Mouse (Mus musculus): ENCODE results near the gene E2f8. TPM values are rescaled to one million over a fixed set of nuclear protein-coding genes. Genes with fewer than 3 reads are reported as not detected.

Gene E2f8
- total RNA-seq, 2 experiments from 2014 or later = 0.25 to 0.27 TPM

DNA sequence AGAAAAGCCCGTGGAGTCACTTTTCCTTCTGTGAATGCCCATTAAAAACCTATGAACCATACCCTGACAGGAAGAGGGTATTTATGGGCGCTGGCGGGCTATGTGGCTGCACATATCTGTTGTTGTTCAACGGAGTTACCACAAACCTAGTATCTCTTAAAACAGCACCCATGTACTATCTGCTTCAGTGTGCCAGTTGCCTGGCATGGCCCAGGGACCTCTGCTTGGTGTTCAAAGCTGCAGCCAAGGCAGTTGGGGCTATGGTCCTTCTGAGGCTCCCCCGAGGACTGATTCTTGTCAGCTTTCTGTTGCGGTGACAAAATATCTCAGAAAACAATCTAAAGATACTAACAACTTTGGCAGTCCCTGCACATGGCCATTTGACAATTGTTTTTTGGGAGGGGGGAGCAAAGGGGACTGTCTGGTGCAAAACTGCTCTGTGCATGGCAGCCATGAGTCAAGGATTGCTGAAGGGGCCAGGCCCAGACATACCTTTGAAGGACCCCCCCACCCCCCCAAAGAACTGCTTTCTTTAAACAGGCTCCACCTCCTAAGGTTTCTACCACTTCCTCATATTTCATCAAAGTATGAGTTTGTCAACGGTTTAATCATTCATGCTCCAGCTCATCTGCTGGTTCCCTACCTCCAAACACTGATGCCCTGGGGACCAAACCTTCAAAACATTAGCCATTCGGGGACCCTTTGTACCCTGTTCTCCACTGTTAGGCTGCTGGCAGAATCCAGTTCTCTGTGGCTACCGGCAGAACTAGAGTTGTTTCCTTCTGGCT lies 16.5 kb downstream of the E2f8 start:
- intact Hi-C loops (cut with DNase I) = no loop called here
- DNase-seq (ENCODE audit: low spot score in 2 of 2) = no peak

DNA sequence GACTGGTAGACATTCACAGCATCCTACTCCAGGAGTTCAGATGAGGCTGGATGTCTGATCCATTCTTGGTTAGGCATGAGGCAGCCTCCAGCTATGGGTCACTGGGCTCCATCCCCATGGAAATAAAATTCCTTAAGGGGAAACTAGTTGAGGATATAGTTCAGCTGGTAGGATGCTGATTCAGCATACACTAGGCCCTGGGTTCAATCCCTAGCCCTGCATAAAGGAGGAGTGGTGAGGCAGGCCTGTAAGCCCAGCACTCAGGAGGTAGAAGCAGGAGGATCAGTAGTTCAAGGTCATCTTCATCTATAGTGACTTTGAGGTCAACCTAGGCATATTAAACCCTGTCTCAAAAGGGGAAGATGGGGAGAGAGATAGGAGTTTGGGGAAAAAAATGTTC lies 17.2 kb downstream of the E2f8 start:
- intact Hi-C loops (cut with DNase I) = no loop called here
- no peak for DNase-seq (ENCODE audit: low spot score in 2 of 2)

DNA sequence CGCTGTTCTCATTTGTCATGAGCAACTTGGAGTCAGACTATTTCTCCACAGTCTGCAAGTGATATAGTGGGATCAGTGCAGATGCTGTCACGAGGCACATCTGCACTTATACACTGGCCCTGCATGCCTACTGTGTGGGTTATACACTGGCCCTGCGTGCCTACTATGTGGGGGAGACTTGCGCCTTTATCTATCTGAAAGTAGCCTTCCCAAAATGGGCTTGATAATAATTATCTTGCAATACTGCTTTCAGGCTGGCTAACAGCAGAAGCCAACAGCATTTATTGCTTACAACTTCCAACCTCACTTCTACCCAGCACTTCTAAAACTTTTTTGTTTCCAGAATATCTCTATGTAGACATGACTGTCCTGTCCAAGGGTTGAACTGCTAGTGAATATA lies 19.6 kb downstream of the E2f8 start:
- intact Hi-C loops (cut with DNase I) = no loop called here
- DNase-seq (ENCODE audit: low spot score in 2 of 2) = no peak

DNA sequence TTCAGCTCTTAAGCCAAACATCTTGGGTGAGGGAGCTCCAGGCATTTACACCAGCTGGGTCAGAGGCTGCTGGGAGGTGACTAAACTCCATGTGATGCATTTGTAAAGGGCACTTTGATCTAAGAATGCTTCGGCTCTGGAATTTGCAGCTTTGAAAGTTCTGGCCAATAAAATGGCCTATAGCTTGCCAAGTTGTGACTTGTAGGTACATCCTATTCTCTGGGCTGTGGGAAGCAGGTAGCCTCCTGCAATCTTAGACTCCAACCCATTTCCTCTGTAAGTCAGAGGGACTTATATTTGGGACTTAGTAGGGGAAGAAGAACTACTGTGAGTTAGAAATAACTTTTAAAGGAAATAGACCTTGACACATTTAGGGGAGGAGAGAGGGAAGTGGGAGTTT lies 20.4 kb downstream of the E2f8 start:
- intact Hi-C loops (cut with DNase I) = no loop called here
- DNase-seq (ENCODE audit: low spot score in 2 of 2) = no peak

DNA sequence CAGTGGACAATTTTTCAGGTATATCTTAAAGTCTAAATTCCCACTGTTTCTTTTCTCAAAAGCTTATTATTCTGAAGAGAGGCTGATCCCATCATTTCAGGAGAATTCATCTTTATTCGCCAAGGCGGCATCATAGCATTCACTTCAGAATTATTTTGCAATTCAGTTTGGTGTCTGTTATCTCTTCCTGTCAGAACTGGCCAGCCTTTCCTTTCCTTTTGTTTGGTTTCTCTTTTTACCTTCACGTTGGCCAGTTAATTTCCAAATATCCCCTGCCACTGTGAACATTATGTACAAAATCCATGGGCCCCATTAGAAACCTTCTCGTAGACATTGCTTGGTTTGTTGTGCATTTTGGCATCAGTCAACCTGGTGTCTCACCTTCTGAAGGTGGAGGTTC lies 22.0 kb downstream of the E2f8 start:
- intact Hi-C loops (cut with DNase I) = no loop called here
- no peak for DNase-seq (ENCODE audit: low spot score in 2 of 2)

DNA sequence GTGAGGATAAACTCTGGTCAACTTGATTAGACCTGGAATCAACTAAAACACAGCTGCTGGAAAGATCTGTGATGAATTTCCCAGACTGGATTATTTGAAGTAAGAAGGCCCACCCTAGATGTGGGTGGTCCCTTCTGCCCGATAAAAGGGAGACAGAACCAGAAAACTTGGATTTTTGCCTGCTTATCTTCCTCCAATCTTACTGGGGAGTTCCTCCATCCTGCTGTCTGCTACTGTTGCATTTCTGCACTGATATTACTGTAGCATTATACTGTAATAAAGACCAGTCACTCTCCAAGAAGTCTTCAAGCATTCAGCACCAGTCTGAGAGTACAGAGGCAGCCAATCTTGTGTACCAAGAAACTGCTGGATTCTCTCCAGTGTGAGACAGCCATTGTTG lies 23.1 kb downstream of the E2f8 start:
- DNase-seq (ENCODE audit: low spot score in 2 of 2) = no peak
- intact Hi-C loops (cut with DNase I) = no loop called here

DNA sequence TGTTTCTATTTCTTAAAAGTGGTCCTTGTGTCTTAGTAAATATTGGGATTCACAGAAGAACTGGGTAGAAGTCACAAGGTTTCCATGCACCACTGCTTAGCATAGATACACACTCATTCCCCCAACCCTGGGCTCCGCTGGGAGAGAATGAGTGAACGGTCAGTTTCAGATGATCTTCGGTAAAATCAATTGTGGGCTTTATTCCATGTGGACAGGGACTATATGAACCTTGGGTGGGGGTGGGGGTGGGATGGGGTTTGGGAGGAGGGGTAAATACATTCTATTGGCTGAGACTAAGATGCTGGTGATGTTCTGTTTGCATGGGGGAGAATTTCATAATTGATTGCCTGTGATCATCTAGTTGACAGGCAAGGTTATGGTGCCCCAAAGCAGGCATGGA lies 25.9 kb downstream of the E2f8 start:
- intact Hi-C loops (cut with DNase I) = no loop called here
- no peak for DNase-seq (ENCODE audit: low spot score in 2 of 2)

DNA sequence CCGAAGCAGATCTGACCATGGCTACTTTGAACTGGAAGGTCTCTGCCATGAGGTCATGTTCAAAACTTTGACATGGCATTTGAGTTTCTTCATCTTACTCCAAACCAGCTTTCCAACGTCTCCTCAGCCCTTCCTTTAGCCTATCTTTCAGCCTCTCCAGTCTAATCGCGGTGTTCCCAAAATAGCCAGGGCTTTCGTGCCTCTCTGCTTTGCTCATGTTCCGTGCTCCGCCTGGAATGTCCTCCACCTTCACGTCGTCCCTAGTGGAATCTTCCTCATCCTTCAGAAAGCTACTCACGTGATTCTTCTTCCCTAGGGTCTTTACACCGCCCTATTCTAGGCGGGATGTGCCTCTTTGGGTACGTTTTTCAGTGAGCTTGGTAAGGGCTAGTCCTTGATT lies 27.9 kb downstream of the E2f8 start:
- intact Hi-C loops (cut with DNase I) = no loop called here
- no peak for DNase-seq (ENCODE audit: low spot score in 2 of 2)

DNA sequence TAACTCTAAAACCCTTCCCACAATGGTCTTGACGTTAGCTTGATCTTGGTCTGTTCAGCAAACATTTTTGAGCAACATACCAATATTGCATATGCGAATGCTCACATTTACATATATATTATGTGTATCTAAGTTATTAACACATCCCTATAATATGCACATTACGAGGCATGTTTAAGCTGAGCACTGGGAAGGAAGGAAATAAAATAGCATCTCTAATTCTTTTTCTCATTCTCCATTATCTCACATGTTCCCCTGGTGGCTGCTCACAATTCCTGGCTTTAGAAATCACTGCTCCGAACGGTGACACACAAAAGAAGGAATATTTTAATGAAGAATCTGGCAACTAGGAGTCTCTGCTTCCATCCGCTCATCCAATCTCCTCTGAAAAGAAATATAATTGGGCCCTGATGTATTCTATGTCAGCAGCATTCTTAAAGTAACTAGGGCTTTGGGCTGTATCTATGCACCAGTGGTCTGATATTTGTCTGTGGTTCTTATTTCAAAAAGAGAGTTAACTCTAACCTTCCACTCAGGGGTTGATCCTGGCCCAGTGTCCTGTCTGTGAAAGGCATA lies 29.8 kb downstream of the E2f8 start:
- intact Hi-C loops (cut with DNase I) = no loop called here
- DNase-seq (ENCODE audit: low spot score in 2 of 2) = no peak

DNA sequence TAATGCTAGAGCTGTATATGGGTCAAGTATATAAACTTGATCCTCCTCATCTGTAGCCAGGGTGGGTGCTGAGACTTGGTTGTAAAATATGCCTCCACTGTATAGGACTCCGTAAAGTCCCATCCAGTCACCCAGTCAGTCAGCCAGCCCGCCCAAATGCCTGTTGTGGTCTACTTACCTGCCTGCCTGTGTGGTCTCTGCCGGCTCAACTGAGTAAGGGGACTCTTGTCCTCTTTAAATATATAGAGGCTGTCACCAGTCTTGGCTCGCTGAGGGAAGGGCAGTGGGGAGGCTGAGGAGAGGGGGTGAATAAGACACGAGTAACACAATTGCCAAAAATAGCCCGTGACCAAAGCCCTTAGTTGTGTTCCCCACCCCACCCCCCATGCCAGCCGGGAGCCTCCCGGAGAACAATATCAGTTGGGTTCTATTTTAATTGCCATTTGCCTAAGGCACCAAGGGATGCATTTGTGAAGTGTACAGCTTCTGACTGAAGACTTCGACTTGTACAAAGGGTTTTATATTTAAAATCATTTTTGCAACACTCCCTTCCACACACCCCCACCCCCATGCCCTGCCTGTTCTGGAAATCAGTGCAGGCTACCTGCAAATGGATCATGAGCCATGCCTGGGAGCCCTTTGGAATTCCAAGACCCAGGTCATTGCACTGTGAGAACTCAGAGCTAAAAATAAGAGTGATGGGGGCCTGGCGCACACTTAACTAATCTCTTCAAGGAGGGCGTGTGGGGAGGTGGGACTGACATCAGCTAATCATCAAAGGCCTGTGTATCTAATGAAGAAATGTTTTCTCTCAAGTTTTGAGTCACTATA lies 33.4 kb downstream of the E2f8 start, which contains the start of gene Csrp3:
TSS of gene Csrp3 (minus strand) at position 214 of the 831 bp plus-strand sequence.
- intact Hi-C loops (cut with DNase I) = no loop called here
- no peak for DNase-seq (ENCODE audit: low spot score in 2 of 2)

DNA sequence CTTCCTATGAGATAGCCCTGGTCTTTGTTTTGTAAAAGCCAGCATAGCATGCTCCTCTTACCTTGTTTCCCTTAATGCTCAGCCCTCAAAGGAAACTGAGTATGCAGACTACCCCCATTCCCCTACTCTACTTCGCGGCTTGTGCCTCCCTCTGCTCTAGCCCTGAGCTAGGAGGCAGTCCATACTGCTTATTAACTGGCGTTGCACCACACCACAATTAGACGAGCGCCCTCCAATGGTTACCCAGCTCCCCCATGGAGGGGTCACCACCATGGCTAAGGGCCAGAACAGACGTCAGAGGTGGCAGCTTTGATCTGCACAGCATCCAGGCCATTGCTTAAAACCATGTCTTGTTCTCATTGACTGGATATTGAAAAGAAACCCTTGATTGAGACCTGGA lies 34.6 kb downstream of the E2f8 start:
- no peak for DNase-seq (ENCODE audit: low spot score in 2 of 2)
- intact Hi-C loops (cut with DNase I) = no loop called here

DNA sequence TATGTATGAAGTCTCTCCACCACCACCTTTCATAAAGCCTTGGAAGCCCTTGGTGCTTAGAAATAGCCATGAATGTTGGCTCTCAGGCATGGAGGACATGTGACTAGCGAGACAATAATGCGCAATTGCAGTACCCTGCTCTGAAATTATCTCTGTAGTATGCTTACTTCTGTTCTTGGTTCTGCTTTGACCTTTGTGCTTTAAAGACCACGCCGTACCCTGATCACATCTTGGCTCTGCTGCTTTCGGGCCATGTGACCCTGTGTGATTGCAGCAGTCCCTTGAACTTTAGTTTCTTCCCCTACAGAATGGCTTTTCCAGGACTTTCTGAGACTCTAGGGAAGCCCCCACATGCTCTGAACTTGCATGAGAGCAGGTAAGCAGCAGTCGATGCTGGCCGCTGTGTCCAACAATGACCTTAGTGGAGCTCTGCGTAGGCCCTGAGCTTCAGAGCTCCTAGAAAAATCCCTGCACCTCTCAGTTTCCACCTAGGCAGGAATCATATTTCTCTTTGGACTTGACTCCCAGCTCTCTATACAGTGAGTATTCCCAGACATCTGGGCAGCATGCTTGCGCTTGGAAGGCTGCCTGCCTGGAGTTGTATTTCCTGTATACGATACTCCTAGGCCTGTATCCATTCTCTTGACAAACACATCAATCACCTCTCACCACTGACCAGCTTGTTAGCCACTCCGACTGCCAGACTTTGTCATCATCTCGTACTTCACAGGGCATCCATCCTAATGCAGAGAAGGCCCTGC lies 36.0 kb downstream of the E2f8 start:
- DNase-seq (ENCODE audit: low spot score in 2 of 2) = no peak

DNA sequence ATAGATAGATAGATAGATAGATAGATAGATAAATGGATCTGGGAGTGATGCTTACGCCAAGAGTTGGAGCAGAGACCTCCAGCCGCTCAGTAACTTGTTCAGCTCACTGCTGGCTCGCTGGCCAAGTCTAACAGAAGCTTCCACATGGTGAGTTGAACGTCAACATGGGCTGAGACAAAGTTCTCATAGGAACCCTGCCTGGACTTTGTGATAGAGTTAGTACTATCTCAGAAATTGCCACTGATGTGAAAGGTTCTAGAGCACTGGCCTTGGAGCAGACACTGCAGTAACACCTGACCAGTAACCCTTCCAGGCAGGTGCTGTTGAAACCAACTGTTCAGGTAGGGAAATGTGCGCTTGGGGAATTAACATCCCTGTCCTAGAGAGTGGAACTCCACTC lies 37.9 kb downstream of the E2f8 start:
- intact Hi-C loops (cut with DNase I) = no loop called here

More for the DNA sequence above, 36.0 kb downstream of the E2f8 start:
- intact Hi-C loops (cut with DNase I) = no loop called here

DNA sequence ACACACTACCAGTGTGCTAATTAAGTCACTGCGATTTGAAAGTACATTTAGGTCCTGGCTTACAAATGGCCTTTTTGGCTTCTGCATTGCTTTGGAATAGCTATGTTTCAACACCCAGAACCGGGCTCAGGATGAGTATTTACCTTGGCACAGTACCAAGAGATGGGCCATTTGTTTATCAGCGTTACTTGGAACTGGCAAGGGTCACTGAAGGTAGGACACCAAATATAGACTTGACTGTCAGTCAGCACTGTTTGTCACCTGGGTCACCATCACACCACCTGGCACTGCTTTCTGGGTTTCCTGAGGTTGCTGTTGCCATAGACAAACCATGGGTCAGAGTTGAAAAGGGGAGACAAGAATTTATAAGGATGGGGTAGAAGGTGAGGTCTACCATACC lies 39.0 kb downstream of the E2f8 start:
- DNase-seq (ENCODE audit: low spot score in 2 of 2) = no peak
- intact Hi-C loops (cut with DNase I) = no loop called here

More for the DNA sequence above, 37.9 kb downstream of the E2f8 start:
- DNase-seq (ENCODE audit: low spot score in 2 of 2) = no peak

DNA sequence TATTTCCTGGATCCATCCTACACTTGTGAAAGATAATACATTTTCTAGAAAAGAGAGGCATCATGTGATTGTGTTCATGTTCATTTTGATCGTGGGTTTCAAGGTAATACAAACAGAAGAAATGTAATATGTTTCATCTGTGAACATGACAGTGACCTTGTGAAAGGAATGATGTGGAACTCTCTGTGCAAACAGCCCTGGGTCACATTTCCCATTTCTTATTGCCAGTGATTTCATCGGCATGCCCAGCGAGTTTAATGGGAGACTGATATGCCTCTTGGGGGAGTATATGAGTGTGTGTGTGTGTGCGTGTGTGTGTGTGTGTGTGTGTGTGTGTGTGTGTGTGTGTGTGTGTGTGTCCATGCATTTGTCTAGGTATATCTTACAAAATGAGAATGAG lies 39.9 kb downstream of the E2f8 start:
- no peak for DNase-seq (ENCODE audit: low spot score in 2 of 2)
- intact Hi-C loops (cut with DNase I) = no loop called here

DNA sequence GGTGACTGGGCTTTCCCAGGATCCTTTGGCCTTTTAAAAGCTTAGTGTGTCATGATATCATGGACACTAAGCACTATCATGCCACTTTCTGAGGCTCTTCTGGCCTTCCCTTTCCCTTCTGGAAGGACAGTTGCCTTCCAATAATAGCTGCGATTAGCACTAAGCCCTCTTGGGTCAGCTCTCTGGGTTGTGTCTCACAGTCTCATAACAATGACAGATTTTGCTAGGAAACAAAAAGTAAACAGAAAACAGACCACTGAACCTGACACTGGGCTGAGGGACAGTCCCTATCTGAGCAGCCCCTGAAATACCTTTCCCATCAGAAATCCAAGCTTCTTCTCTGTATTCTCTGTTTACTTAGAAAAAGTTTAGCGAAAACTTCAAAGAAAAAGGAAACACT lies 40.9 kb downstream of the E2f8 start:
- intact Hi-C loops (cut with DNase I) = no loop called here
- no peak for DNase-seq (ENCODE audit: low spot score in 2 of 2)

DNA sequence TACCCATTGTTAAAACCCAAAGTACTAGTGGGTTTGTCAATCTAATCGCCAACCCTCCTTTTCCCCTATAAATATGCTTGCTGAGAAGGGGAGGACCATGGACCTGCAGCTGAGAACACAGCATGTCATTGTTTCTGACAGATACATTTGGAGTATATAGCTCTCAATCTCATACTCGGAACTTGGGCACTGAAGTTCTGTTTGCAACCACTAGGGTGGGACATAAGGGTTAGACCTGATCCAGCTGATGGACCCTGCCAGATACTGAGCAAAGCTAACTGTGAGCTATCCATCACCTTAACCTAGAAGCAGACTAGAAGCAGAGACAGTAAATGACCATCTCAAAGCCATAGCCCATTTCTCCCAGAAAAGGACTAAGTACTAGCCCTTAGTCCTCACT lies 43.0 kb downstream of the E2f8 start:
- intact Hi-C loops (cut with DNase I) = no loop called here
- no peak for DNase-seq (ENCODE audit: low spot score in 2 of 2)

DNA sequence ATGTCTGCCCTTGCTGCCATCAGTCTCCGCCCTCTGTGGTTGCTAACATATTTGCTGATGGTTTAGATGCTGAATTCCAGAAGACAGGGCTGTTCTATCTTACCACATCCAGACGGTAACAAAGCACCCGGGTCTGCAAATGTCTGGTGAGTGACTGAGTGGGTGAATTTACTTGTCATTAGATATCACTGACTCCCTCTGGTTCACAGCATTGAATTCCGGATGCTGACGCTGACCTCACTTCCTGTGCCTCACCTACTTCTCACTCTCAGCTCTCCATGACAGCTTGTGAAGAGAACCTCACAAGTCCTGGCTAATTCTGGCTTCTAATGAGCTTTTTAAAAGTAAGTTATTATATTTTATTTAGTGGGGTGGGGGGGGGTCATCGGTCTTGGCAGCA lies 44.4 kb downstream of the E2f8 start:
- no peak for DNase-seq (ENCODE audit: low spot score in 2 of 2)
- intact Hi-C loops (cut with DNase I) = no loop called here

DNA sequence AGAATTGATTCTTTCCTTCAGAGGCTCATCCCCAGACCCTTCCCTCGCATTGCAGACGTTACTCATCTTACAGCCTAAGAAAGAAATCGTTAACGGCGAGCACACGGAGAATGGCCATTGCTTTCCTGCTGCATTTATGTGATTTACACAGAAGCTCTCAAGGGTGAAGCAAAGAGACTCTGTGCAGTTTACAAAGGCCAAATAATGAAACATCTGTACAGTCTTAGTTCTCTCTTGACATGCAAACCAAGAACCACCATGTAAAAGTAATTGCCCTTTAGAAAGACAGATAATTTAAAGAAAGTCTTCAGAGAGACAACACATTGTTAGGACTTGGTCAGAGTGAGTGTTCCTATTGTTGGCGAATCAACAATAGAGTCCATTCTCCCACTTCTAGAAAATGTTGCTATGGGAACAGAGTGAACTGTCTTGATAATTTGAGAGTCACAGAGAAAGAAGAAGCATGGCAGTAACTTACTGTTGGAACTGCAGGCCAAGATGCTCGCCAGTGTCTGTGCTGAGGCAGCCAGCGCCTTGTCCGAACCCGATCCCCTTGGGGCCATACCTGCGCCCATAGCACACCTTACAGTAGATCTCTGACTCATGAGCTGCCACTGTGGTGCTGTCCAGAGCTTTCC lies 46.3 kb downstream of the E2f8 start:
- DNase-seq (ENCODE audit: low spot score in 2 of 2) = no peak
- intact Hi-C loops (cut with DNase I) = no loop called here

All from left cerebral cortex, postnatal 36 days (tissue).